In the genomic region with DNA sequence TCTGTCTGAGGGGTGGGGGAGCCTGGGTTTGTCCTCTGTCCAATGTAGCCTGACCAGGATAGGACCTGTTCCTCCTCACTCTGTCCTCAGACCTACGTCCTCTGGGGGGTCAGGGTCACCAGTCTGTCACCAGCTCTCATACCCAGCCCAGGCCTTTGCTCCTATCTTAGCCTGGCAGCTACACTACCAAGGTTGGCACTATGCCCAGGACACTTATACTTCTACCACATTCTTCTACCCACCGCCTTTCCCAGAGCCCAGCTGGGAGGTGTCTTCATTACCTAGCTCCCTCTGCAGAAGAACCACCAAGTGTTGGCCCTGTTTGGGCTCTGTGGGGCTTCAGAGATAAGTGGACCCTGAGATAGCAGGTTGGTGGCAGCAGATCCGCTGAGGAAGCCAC, we compare ENCODE assay signal across 11 mouse cellular contexts.
DNase-seq lines count a peak whose midpoint lies in the region; ATAC-seq lines count a peak whose summit lies in the region.
"Had no signal": no experiment of that assay in that cellular context is flagged by ENCODE, and none has a peak within 500 bp of the region (broad histone marks: within the 10 kb centered on the region; RNA-seq: fewer than 3 reads in every experiment).

No protein-coding gene starts in this region.

- no peak overlapping the region for H3K27ac ChIP-seq in heart, embryonic 11.5 days (ENCODE audit: low read depth, low read length)
- no peak overlapping the region for H3K27ac ChIP-seq in neural tube, embryonic 15.5 days (replicated peaks)

- no peak overlapping the region for H3K9ac ChIP-seq in heart, embryonic 11.5 days (ENCODE audit: low read depth, low read length)
- no peak overlapping the region for H3K9ac ChIP-seq in neural tube, embryonic 15.5 days (replicated peaks)

- WGBS in heart, embryonic 11.5 days (ENCODE audit: insufficient replicate concordance): 53% methylated on average over 3 of the region's 3 CpGs
- WGBS in neural tube, embryonic 15.5 days: 80% methylated on average over 3 of the region's 3 CpGs

- no peak; the same call in 1 of the 2 replicates for ATAC-seq in heart, embryonic 11.5 days (replicated peaks; ENCODE audit: insufficient number of reproducible peaks, low FRiP score, low TSS enrichment)
- peak; percentile 92 for ATAC-seq in megakaryocyte-erythroid progenitor cell, adult 5-6 weeks (replicated peaks; ENCODE audit: low FRiP score, low TSS enrichment, poor library complexity, severe bottlenecking)
- ATAC-seq in neural tube, embryonic 15.5 days (ENCODE audit: low FRiP score): no peak
- ATAC-seq: inflammation-experienced regulatory T-cells, adult 6 months had no signal

- H3K4me1 ChIP-seq in heart, embryonic 11.5 days (ENCODE audit: control insufficient read depth, insufficient read depth, low read length): no peaks in the 10 kb centered on the region; the same call in 1 of the 2 replicates
- no peaks in the 10 kb centered on the region for H3K4me1 ChIP-seq in neural tube, embryonic 15.5 days

- H3K36me3 ChIP-seq in heart, embryonic 11.5 days (ENCODE audit: control insufficient read depth, insufficient read depth, low read length): no peaks in the 10 kb centered on the region
- no peaks in the 10 kb centered on the region for H3K36me3 ChIP-seq in neural tube, embryonic 15.5 days

- H3K27me3 ChIP-seq in heart, embryonic 11.5 days (ENCODE audit: control insufficient read depth, insufficient read depth, low read length): peaks cover 3% of the 10 kb centered on the region; the same call in 1 of the 2 replicates
- no peaks in the 10 kb centered on the region for H3K27me3 ChIP-seq in neural tube, embryonic 15.5 days (replicated peaks)

- H3K9me3 ChIP-seq in heart, embryonic 11.5 days (replicated peaks; ENCODE audit: control insufficient read depth, low read length): no peaks in the 10 kb centered on the region
- H3K9me3 ChIP-seq in neural tube, embryonic 15.5 days (replicated peaks): no peaks in the 10 kb centered on the region

- DNase-seq in heart, adult 18-20 months: peak; percentile 72 to 78
- DNase-seq in urinary bladder, postnatal 14 days (ENCODE audit: low spot score): peak; percentile 19
- no peak for DNase-seq in urinary bladder, adult 2 months (ENCODE audit: low spot score)
- peak; percentile 18 for DNase-seq in heart, postnatal 25 days (ENCODE audit: low spot score)
- DNase-seq in liver: no peak
- DNase-seq: cerebellum, adult 11-12 months; thymus, postnatal 4 days had no signal

- intact Hi-C loops in heart, postnatal 25 days (cut with DNase I): no loop called here

- H3K4me2 ChIP-seq in heart, embryonic 11.5 days: no peak overlapping the region
- H3K4me2 ChIP-seq in neural tube, embryonic 15.5 days: no peak overlapping the region

- H3K4me3 ChIP-seq in heart, embryonic 11.5 days (ENCODE audit: low read depth, low read length): no peak overlapping the region
- H3K4me3 ChIP-seq in neural tube, embryonic 15.5 days (replicated peaks): no peak overlapping the region

Comparison
In these comparisons a context has a peak if more than half of its experiments do, and no peak if none do; other contexts are left out.
1. DNase-seq: peak in heart, adult 18-20 months (2 of 2), urinary bladder, postnatal 14 days (single experiment) and heart, postnatal 25 days (single experiment); none in urinary bladder, adult 2 months (single experiment) and liver (single experiment).